Mouse (Mus musculus): Measurements from ENCODE around the gene Mxi1. TPM values are rescaled to one million over a fixed set of nuclear protein-coding genes. Genes with fewer than 3 reads are reported as not detected.

Mxi1 gene
- polyA plus RNA-seq, 1 experiment from 2014 or later, result 50.7 TPM

DNA sequence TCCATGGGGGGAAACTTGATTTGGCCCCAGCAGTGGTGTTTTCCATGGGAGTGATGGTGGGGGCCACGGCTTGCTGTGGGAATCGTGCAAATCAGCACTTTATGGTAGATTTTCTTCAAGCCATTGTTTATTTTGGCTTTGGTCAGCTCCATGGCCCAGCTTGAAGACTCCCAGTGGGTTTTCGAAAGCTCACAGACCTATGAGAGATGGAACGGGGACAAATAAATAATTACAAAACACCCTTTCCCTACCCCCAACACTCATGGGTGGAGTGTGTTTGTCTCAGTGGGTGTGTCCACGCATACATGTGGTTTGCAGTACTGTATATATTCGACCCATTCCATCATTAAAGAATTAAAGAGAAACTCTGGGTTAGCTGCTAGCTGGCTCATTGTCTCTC lies 3.1 kb upstream of the Mxi1 start:
- Histone ChIP-seq H3K9ac (replicated peaks) (no peak overlapping the region), H3K4me2 (replicated peaks) (peak overlapping the region; percentile 21; the same call in 1 of the 2 replicates), H3K4me1 (replicated peaks) (peaks cover 14% of the 10 kb centered on the region), H3K4me3 (replicated peaks) (no peak overlapping the region), H3K27me3 (no peaks in the 10 kb centered on the region), H3K9me3 (no peaks in the 10 kb centered on the region), H3K36me3 (no peaks in the 10 kb centered on the region), H3K27ac (no peak overlapping the region)
- no peak for ATAC-seq
- WGBS, result 36% methylated on average over 6 of the region's 6 CpGs

DNA sequence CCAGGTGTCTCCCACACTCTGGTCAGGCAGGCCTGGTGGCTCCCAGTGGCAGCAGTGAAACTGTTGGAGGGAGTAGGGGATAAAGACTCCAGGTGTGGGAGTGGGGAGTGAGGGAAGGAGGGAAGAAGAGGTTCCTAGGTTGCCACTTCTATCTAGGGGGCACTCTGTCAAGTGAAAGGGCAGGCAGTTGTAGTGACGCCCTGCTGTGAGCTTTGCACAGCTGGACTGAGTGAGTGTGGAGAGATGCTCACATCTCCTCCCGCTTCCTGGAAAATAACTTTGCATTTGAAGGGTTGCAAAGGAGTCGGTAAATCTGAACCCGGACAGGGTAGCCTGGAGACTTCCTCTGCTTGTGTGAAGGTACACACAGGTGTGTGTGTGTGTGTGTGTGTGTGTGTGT lies 687 bp upstream of the Mxi1 start:
- H3K4me3 ChIP-seq (replicated peaks), result peak overlapping the region; percentile 98
- H3K27me3 ChIP-seq, result no peaks in the 10 kb centered on the region
- H3K9ac ChIP-seq (replicated peaks), result no peak overlapping the region
- WGBS, result 13% methylated on average over 4 of the region's 4 CpGs
- peak overlapping the region; percentile 88 for H3K4me2 ChIP-seq (replicated peaks)
- H3K27ac ChIP-seq, result no peak overlapping the region
- H3K36me3 ChIP-seq, result no peaks in the 10 kb centered on the region
- no peaks in the 10 kb centered on the region for H3K9me3 ChIP-seq
- H3K4me1 ChIP-seq (replicated peaks), result peaks cover 18% of the 10 kb centered on the region
- ATAC-seq, result no peak

DNA sequence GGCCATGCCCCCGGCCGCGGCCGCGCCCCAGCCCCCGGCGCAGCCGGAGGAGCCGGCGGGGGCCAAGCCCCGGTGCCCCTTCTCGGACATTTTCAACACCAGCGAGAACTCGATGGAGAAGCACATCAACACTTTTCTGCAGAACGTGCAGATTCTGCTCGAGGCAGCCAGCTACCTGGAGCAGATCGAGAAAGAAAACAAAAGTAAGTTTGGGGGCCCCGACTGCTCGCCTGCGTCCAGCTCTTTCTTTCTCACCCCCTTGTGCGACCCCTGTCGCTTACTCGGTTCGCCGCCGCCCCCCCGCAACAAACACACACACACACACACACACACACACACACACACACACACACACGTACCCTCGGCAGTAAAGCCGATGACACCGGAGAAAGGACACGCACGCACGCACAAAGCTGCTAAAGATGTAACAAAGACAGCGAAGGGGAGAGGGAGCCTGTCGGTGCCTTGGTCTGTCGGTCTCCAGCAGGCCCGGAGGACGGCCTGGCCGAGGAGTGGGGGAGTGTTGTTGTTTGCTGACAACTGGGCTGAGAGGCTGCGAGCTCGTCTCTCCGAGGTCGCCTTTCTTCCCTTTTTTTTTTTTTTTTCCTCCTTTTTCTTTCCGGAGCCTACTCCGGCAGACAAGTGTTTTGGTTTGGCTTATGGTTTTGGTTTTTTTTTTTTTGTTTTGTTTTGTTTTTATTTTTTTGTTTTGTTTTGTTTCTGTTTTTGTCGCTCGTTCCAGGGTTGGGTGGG lies 629 bp downstream of the Mxi1 start:
- H3K27me3 ChIP-seq, result no peaks in the 10 kb centered on the region
- no peaks in the 10 kb centered on the region for H3K9me3 ChIP-seq
- H3K36me3 ChIP-seq, result no peaks in the 10 kb centered on the region
- no peak for ATAC-seq
- peaks cover 31% of the 10 kb centered on the region for H3K4me1 ChIP-seq (replicated peaks)
- peak overlapping the region; percentile 89 for H3K27ac ChIP-seq
- WGBS, result 3% methylated on average over 46 of the region's 48 CpGs
- peak overlapping the region; percentile 88 for H3K4me2 ChIP-seq (replicated peaks)
- H3K9ac ChIP-seq (replicated peaks), result peak overlapping the region; percentile 94
- peak overlapping the region; percentile 98 for H3K4me3 ChIP-seq (replicated peaks)

DNA sequence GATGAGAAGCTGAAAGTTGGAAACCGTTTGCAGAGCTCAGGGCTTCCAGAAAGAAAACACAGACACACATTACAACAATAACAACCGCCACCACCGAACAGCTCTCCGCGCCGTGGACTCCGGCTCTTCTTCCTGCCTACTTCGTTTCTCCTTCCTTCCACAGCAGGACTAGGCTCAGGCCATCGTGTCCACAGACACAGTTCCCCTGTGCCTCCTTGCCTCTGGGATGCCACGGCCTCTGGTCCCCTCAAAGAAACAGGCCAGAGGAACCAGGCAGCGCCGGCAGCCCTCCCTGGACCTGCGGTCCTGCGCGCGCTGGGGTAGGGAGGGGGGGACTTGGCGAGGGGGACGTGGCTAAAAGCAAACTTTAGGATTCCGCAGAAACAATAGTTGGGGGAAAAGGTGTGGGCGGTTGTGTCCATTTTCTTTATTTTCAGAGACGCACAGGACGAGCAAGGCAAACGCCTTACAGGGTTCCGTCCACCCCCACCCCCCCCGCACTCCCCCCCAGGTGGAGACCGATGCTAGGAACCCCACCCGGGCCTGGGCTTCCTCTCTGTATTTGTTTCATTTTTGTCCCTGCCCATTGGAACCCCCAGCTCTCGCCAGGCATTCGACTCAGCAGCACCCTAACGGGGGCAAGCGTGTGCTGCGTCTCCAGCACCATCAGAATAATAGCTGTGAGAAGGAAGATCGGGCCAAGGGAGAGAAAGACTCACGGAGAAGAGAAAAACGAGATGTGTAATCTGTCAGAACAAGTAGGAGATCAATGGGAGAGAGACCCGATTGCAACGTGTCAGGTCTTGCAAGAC lies 1.4 kb downstream of the Mxi1 start:
- ATAC-seq, result no peak

DNA sequence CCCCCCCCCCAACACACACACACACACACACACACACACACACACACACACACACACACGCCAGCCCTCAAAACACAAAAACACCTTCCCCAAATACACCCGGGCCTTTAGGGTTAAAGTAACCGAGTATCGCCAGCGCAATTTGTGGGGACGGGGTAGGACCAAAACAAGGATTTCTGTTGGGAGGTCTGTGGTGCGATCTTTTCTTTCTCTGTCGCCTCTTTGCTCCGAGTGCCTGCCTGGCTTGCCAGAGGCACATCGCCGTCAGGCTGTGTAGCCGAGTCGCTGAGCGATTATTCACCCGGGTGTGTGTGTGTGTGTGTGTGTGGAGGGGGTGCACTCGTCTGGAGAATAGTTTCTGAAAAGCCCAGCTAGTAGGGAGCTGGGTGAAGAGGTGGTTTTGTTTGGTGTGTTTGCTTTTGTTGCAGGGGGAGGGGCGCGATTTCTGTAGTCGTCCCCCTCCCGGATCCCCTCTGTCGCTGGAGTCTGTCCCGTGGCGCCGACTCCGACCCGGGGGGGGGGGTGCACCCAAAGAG lies 2.1 kb downstream of the Mxi1 start:
- Histone ChIP-seq H3K27me3 (no peaks in the 10 kb centered on the region), H3K9ac (replicated peaks) (peak overlapping the region; percentile 94), H3K27ac (peak overlapping the region; percentile 89), H3K4me1 (replicated peaks) (peaks cover 36% of the 10 kb centered on the region), H3K9me3 (no peaks in the 10 kb centered on the region), H3K36me3 (no peaks in the 10 kb centered on the region), H3K4me2 (replicated peaks) (peak overlapping the region; percentile 88), H3K4me3 (replicated peaks) (peak overlapping the region; percentile 98)
- 1% methylated on average over 26 of the region's 26 CpGs for WGBS
- peak; percentile 24 for ATAC-seq

More for the DNA sequence above, 1.4 kb downstream of the Mxi1 start:
- Histone ChIP-seq H3K9me3 (no peaks in the 10 kb centered on the region), H3K36me3 (no peaks in the 10 kb centered on the region), H3K4me1 (replicated peaks) (peaks cover 36% of the 10 kb centered on the region), H3K27me3 (no peaks in the 10 kb centered on the region), H3K27ac (peak overlapping the region; percentile 89), H3K4me2 (replicated peaks) (peak overlapping the region; percentile 88), H3K9ac (replicated peaks) (peak overlapping the region; percentile 94), H3K4me3 (replicated peaks) (peak overlapping the region; percentile 98)
- 1% methylated on average over 37 of the region's 37 CpGs for WGBS

DNA sequence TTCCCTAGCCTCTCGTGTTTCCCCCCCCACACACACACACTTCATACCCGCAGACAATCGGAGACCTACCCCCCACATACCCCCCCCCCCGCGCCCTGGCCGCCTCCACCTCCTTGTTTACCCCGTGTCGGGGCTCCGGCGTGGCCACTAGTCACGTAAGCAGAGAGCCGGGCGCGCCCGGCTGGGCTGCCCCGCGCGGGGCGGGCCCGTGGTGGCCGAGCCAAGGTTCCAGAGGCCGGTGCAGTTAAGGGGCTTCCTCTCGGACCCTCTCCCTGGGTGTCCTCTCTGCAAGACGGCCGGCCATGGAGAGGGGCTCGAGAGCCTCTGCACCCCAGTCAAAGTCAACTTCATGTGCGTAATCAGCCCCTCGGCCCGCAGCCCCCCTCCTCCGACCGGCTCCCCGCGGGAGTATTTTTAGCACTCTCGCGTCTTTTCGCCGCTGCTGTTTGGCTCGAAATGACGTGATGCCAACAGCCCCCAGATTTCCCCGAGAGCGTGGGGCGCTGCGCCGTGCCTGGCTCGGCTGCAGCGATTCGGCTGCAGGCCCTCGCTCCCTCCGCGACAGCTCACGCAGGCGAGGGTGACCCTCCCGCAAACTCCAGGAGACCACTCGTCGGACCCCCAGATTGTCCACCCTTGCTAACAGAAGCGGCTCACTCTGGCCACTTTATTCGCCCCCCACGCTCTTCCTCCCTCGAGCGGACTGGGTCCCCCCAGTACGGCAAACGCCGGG lies 2.8 kb downstream of the Mxi1 start:
- Histone ChIP-seq H3K27me3 (no peaks in the 10 kb centered on the region), H3K27ac (peak overlapping the region; percentile 89), H3K4me2 (replicated peaks) (peak overlapping the region; percentile 88), H3K4me3 (replicated peaks) (peak overlapping the region; percentile 98), H3K9me3 (no peaks in the 10 kb centered on the region), H3K4me1 (replicated peaks) (peaks cover 38% of the 10 kb centered on the region), H3K36me3 (no peaks in the 10 kb centered on the region), H3K9ac (replicated peaks) (peak overlapping the region; percentile 94)
- peak; percentile 22 for ATAC-seq
- under 1% methylated on average over 63 of the region's 63 CpGs for WGBS

DNA sequence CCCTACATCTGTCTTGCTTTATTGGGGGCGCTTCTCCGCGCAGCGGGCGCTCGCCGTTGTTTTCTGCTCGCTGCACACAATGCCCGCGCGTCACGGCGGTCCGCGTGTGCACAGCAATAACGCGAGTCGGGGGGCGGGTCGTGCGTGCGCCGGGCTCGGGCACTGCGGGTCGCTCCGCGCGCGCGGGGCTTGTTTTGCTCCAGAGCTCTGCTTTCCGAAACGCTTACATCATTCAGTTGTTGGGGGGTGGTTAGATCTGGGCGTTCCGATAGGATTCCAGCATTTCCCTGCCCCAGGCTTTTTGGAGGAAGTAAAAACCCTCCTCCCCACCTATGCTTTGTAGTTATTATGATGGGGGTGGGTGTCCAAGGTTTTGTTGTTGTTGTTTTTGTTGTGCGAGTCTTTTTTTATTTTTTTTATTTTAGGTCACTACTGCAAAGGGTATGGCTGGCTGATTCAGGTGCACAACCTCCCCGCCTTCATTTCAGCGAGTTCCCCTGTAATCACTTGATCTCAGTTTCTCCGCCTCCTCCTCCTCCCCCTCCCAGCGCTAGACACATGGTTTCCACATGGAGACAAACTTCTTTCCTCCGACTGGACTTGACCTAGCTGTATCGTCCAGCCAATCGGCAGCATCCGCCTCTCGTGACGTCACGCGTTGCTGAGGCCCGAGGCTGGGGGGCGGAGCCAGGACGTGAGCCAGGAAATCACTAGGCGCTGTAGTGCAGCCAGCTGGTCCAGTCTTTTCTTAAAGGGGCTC lies 3.5 kb downstream of the Mxi1 start:
- ATAC-seq, result peak; percentile 71
- Histone ChIP-seq H3K4me2 (replicated peaks) (peak overlapping the region; percentile 88), H3K4me1 (replicated peaks) (peaks cover 42% of the 10 kb centered on the region), H3K9me3 (no peaks in the 10 kb centered on the region), H3K27me3 (no peaks in the 10 kb centered on the region), H3K9ac (replicated peaks) (peak overlapping the region; percentile 94), H3K27ac (peak overlapping the region; percentile 89), H3K36me3 (no peaks in the 10 kb centered on the region), H3K4me3 (replicated peaks) (peak overlapping the region; percentile 98)
- WGBS, result under 1% methylated on average over 52 of the region's 52 CpGs

DNA sequence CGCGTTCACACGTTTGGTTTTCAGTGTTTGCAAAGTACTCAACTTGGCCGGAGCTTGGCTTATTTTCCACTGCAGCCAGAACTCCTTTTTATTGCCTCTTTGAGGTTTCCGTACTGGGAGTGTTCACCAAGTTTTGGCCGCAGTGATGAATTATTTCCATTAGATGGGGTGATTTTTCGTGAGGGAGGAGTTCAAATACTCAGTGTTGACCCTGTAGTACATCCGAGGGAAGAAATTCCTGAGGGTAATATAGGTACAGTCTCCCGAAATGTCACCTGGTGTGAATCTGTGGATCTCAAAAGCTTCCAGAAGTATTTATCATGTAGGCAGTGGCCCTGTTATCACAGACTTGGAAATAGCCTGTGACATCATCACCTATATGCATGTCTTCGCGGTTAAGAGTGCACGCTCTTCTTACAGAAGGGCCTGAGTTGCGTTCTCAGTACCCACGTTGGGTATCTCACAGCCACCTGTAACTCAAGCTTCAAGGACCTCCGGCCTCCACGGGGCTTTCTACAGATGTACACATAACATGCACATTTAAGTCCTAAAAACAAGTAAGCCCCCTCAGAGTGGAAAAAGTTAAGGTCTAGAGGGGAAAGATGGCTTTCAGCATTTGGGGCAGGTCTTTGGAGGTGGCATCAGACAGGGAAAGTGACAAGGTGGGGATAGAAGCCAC lies 4.4 kb downstream of the Mxi1 start:
- ATAC-seq, result no peak
- Histone ChIP-seq H3K4me2 (replicated peaks) (peak overlapping the region; percentile 88), H3K9ac (replicated peaks) (peak overlapping the region; percentile 50), H3K27me3 (no peaks in the 10 kb centered on the region), H3K4me3 (replicated peaks) (peak overlapping the region; percentile 98), H3K27ac (peak overlapping the region; percentile 89; the same call in 1 of the 2 replicates), H3K9me3 (no peaks in the 10 kb centered on the region), H3K36me3 (no peaks in the 10 kb centered on the region), H3K4me1 (replicated peaks) (peaks cover 38% of the 10 kb centered on the region)
- 56% methylated on average over 16 of the region's 16 CpGs for WGBS

DNA sequence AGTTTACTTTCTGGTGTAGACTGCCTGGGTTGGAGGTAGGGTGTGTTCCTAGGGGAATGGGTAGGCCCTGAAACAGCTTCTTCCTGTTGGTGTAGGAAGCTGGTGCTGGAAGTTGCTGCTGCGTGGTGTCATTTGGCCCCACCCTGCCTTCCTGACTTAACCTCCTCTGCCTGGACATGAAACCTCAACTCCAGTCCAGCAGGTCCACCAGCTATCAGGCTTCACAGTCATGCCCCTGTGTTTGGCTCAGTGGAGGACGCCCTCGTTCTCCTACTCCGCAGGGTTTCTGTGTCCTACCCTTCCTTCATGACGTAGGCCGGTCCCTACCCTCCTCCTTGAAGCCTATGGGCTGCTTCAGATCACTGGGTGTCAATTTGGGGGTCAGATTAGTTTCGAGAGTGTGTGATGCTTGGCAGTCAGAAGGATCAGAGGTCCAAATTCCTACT lies 4.9 kb downstream of the Mxi1 start:
- H3K36me3 ChIP-seq, result no peaks in the 10 kb centered on the region
- 86% methylated on average over 7 of the region's 7 CpGs for WGBS
- no peak overlapping the region for H3K27ac ChIP-seq
- no peak overlapping the region for H3K4me3 ChIP-seq (replicated peaks)
- ATAC-seq, result no peak
- no peak overlapping the region for H3K4me2 ChIP-seq (replicated peaks)
- peaks cover 36% of the 10 kb centered on the region for H3K4me1 ChIP-seq (replicated peaks)
- no peaks in the 10 kb centered on the region for H3K27me3 ChIP-seq
- H3K9me3 ChIP-seq, result no peaks in the 10 kb centered on the region
- H3K9ac ChIP-seq (replicated peaks), result peak overlapping the region; percentile 3; the same call in 1 of the 2 replicates

DNA sequence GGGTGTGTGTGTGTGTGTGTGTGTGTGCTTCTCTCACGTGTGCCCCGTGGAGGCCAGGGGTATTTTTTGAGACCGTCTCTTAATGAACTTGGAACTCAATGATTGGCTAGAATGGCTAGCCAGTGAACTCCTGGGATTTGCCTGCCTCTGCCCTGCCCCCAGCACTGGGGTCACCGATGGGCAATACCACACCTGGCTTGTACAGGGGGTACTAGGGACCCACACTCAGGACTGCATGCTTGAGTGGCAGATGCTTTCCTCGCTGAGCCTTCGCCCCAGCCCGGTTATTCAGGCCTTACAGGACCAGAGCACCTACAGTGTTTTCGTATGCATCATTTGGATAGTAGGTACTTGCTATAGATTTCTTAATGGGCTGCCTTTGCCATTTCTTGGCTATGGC lies 5.8 kb downstream of the Mxi1 start:
- H3K4me3 ChIP-seq (replicated peaks), result no peak overlapping the region
- no peak overlapping the region for H3K9ac ChIP-seq (replicated peaks)
- no peaks in the 10 kb centered on the region for H3K9me3 ChIP-seq
- WGBS, result 85% methylated on average over 8 of the region's 8 CpGs
- H3K4me1 ChIP-seq (replicated peaks), result peaks cover 36% of the 10 kb centered on the region
- H3K4me2 ChIP-seq (replicated peaks), result no peak overlapping the region
- H3K27ac ChIP-seq, result no peak overlapping the region
- ATAC-seq, result no peak
- no peaks in the 10 kb centered on the region for H3K27me3 ChIP-seq
- no peaks in the 10 kb centered on the region for H3K36me3 ChIP-seq

DNA sequence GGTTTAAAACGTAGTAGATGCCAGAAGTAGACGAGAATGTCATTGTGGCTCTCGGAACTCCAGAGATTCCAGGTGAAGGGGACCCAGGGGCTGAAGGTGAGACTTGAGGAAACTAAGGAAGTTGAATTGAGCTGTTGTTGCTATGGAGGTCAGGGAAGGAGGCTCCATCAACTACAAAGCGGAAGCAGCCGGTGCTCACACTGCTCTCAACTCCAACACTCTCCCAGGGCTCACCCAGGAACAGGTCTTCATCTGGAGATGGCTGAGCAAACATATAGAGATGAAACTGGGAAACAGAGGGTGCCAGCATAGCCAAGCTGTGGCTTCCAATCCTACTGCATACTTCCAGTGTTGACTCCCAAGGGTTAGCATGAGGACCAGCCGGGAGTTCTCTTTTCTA lies 6.6 kb downstream of the Mxi1 start:
- Histone ChIP-seq H3K4me3 (replicated peaks) (no peak overlapping the region), H3K27me3 (no peaks in the 10 kb centered on the region), H3K36me3 (no peaks in the 10 kb centered on the region), H3K9ac (replicated peaks) (no peak overlapping the region), H3K4me2 (replicated peaks) (no peak overlapping the region), H3K9me3 (no peaks in the 10 kb centered on the region), H3K4me1 (replicated peaks) (peaks cover 36% of the 10 kb centered on the region), H3K27ac (no peak overlapping the region)
- WGBS, result 87% methylated on average over 6 of the region's 6 CpGs
- no peak for ATAC-seq
